Mouse (Mus musculus) spleen, postnatal 36 days (tissue): ENCODE data around the gene Ttc21a.
"Not testable (repeated sequence)": the region's sequence is repeated elsewhere in the genome, so short reads cannot be mapped to it uniquely, and the experiment has no call there.

Experiments used
- DNase-seq, 2 experiments: peaks; one replicate each; pipeline ENCODE4 v3.0.0; 2022; ENCODE audit warnings: low spot score in 2 of 2, mixed read lengths in 1 of 2

Gene Ttc21a

DNA sequence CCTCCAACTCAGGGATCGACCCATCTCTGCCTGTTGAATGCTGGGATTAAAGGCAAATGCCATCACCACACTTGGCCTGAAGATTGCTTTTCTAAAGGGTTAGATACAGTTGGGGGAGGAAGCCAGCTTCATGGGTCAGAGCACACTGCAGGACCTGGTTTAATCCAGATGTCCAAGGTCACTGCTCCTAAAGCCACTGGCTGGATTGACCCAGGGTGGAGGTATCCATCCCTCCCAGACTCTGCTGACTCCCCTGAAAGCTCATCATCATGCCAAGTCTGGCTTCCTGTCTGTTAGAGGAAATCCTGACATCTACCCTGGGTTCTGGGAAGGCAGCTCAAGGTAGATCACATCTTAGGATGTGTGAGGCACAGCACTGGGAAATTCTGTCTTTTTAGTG, 61.4 kb downstream of the Ttc21a start:
- no peak for DNase-seq

DNA sequence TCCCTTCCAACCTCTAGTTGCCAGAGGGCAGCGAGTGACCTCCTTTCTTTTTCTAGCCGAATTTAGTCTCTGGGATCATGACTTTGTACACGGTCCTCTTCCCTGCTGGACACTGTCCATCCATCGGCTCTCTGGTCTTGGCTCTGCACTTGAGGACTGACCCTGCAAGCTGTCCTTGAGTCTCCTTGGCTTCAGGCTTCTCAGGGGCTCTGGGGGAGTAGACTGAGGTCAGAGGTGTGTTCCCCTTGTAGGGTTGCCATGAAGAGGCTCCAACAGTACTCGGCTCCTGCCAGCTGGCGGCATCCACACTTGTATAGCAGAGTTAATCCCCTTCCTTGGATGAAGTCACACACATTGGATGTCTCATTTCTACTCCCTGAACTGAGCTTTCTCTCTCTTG, 62.2 kb downstream of the Ttc21a start:
- no peak for DNase-seq

DNA sequence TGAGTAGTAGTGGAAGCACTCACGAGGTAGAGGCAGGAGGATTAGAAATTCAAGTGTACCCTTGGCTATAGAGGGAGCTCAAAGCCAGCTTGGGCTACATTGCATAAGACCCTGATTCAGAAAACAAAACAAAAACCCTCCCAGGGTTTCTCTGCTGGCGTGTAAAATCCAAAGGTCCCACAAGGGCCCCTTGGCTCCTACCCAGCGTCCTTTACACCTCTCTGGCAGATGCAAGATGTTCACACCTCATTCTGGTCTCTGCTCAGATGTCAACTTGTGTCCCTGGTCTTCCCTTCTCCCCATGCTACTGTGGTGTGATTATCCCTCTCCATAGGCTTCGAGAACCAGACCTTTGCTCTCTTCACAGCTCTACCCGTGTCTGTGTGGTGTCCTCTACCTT, 63.4 kb downstream of the Ttc21a start:
- no peak for DNase-seq

DNA sequence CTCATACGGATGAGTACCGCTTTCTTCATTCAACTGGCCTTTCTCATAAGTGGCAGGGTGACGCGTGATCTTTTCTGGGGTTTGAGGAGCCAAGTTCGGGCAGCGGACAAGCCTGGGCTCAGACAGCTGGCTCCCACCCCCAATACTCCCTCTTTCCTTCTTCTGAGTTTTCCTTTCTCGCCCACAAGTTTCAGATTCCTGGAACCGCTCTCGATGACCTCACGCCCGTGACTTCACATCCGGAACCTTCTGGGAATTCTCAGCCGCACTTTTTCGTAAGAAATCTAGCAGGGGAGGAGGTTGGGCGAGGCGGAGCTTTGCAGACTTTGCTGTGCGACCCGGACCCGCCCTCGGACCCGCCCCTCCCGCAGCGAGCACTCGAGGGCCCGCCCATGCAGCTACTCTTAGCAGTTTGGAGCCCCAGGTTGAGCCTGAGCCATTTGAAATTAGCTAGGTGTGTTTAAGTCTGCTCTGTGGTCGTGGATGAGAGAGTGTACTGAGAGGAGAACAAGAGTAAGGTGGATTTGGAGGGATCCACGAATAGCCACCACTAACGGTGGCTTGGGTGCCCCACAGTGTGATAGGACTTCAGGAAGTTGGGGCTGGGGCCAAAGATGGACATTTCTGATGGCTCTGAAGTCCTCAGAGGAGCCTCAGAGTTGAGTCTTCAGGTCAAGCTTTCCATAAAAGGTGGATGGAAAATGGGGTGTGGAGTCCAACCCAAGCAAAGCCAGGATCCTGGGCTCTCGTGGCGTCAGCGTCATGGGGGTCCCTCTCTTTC, 64.7 kb downstream of the Ttc21a start:
- peak; percentile 70 for DNase-seq

DNA sequence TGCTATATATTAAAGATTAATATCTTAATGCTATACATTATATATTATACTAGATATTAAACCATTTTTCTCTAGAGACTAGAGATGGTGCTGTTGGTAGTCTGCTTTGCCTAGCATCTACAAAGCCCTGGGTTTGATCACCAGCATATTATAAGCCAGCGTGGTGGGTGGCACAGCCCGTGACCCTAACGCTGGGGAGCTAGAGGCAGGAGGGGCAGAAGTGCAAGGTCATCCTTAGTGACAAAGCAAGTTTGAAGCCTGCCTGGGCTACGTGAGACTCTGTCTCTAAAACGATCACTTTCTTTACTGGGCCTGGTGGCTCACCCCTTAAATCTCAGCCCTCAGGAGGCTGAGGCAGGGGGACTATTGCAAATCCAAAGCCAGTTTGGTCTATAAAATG, 65.5 kb downstream of the Ttc21a start:
- DNase-seq = no peak

DNA sequence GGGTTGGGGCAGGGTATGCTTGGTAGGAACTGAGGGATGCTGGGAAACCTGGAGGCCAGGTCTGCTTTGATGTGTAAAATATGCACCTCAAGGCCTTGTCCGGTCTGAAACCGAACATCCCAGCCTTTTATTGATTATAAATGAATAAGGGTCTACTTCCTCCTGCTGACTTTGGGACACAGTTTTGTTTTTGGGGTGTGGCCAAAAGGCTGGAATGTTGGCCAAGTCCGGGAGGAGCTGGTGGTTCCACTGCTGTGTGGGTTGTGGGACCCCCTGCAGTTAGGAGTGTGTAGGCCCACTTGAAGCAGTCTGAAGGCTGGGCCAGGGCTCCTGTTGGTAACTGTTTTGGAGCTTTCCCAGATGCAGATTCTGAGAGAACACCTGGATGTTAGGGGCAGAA, 68.5 kb downstream of the Ttc21a start:
- no peak for DNase-seq

DNA sequence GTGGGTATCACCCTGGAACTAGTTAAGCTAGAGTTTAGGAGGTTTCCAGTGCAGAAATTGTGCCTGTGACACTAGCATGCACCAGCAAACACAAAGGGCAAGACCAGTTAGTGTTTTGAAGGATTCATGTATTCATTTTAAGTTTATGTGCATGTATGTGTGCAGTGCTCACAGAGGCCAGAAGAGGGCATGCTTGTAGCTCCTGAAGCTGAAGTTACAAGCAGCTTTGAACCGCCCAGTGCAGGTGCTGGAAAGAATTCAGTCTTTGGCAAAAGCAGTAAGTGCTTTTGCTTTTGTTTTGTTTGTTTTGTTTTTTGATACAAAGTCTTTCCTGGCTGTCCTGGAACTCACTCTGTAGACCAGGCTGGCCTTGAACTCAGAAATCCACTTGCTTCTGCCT, 70.4 kb downstream of the Ttc21a start:
- no peak for DNase-seq

DNA sequence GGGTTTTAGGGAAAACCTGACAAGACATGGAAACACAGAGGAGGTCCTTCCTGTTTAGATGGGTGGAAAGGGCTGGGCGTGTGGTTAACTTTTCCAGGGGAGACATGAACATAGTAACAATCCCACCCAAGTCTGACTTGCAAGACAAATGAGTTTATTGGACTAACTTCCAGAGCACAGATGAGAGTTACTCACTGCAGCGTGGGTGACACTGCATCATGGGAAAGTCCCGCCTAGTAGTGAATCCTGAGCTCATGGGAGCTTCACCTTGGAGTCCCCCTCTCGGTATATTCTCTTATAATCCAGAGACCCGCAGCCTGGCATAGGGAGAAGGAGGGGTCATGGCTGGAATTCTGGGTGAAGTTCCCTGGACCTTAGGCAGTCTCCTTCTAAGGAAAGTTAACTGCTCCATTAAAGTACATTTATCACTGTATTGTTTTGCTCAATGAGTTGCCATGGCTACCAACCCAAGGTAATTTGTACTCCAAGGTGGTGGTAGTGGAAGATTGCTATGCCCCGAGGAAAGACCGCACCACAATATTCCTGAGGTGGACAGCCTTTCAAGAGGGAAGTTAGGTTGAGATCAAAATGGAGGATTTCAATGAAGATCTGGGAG, 71.9 kb downstream of the Ttc21a start:
- DNase-seq = no peak

DNA sequence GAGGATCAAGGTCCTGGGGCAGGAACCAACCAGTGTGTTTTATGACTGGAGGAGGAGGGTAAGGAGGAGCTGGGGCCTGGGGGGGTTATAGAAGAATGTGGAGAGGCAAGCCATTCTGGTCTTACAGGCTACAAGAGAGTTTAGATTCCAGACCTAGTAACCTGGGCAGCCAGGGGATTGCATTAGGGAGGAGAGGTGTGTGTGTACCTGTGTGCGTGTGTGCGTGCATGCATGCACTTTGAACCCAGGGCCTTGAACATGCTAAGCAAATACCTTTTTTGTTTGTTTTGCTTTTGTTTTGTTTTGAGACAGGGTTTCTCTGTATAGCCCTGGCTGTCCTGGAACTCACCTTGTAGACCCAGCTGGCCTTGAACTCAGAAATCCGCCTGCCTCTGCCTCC, 72.5 kb downstream of the Ttc21a start:
- no peak for DNase-seq

DNA sequence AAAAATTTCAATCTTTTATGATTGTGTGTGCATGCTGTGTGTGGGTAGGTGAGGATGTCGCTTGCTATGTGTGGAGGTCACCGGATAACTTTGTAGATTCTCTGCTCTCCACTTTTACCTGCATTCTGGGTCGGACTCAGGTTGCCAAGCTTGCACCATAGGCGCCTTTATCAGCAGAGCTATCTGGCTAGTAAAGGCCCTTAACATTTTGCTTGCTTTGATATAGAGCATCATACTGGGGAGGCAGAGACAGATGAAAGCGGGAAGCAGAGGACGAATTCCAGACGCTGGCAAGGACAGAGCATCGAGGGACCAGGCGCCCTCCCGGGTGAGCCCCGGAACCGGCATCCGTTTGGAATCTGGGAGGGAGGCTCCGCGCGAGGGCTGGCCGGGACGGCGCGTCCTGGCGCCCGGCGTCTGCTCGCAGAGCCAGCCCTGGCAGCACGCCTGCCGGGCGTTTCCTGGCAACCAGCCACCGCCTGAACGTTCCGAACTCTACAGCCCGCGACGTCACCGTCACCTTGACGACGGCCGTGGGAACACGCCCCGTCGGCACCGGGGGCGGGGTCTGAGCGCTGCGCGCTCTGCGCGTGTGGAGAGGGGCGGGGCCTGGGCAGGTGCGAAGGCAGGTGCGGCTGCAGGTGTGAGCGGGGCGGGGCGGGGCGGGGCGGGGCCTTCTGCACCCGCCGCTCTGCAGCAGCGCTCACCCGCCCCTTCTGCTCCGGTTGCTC, 73.5 kb downstream of the Ttc21a start:
- DNase-seq = peak; percentile 94

DNA sequence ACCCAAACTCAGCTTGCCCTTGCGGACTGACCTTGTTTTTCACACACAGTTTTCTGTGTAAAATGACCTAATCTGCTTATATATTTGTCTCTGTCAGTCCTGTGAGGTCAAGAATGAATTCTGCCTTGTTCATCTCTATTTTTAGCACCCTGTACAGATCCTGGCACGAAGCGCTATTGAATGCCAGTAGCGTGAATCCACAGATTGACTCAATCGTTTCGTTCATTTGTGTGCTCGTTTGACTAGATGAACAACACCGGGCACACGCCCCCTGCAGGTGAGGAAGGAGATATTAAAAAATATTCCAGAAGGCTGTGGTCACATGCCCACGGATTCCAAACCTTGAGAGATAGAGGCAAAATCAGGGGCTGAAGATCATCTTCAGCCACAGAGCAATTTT, 74.1 kb downstream of the Ttc21a start:
- DNase-seq = peak; percentile 50 to 78

DNA sequence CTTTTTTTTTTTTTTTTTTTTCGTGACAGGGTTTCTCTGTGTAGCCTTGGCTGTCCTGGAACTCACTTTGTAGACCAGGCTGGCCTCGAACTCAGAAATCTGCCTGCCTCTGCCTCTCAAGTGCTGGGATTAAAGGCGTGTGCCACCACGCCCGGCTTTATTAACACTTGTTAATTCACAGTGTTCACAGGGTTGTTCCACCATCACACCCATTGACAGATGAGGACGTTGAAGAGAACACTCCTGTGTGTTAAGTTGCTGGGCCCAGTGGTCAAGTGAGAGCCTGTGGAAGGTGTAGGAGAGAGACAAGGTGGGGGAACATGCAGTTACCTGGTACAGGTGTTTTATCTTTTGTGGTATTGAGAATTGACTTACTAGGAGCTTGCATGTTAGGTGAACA, 74.8 kb downstream of the Ttc21a start:
- not testable (repeated sequence) for DNase-seq

DNA sequence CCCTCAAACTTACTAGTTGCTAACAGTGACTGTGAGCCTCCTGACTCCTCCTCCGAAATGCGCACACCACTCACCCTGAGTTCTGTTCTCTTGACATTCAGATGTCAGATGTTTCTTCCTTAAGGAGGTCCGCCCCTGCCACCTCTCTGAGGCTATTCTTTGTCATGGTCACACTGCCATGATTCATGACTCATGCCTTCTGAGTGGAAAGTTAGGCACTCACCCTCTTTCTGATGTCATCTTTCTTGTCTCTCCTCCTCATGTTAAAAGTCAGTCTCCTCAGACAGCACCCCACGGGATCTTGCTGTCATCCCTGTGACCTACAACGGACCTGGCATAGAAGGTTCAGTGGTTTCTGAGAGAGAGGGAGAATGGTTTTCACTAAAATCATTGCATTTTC, 75.4 kb downstream of the Ttc21a start:
- DNase-seq = no peak

DNA sequence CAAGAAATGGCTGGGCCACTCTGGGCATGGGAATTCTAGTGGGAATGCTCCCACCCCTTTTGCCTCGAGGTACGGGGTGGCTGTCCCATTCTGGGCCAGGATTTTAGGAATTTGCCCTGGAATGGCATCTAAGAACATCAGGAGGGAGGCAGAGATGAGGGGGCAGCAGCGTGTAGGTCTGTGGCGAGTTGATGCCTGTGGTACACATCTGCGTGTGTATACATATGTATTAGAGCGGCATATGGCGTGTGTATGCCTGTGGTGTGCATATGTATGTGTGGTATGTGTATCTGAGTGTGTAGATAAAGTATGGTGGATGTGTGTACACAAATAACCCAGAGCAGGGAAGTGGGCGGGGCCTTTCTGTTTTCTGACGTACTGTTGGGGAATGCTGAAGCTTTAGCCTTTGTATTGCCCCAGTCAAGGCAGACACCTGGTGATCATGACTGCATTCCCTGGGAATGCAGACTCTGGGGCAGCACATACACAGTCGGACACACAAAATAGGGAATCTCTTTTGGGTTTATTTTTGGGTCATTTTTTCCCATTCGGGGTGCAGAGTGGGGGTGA, 75.9 kb downstream of the Ttc21a start:
- DNase-seq = no peak

DNA sequence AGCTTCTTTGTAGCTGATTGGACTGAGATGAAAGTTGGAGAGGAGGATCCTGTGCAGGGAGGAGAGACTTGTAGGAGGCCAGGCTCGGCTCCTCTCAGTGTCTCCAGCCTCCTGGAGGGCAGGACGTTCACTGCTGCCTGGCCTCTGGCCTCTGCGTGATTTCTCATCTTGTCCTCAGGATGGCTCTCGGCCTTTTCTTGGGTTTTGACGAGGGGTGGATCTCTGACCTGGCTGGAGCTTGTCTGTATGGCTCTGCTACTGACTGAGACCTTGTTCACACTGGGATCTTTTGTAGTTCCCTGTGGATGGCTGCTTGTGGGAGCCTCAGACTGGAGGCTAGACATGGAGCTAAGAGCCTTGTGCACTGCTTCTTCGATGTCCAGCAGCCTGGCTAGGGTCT, 77.4 kb downstream of the Ttc21a start:
- DNase-seq = no peak

DNA sequence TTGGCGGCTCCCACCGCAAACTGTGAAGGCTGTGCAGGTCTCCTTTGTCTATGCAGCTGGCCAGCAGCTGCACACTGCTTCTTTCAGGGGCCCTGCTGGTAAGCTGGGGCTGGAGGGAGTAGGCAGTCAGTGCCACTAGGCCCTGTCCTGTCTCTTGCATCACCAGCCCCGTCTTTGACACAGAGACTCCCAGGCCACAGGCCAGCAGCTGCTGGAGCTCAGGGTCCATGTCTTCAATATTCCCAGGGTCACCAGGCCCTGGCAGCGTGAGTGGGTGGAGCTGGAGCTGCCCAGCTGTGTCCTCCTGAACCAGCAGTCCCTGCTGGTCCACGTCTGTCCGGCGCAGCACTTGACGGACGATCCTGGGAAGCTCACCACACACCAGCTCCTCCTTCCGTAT, 79.5 kb downstream of the Ttc21a start:
- DNase-seq = no peak
